Mouse (Mus musculus) urinary bladder, adult 2 months (tissue): Measurements from ENCODE around the gene Il27ra. TPM values are rescaled to one million over a fixed set of nuclear protein-coding genes. Genes with fewer than 3 reads are reported as not detected.

Source experiments
- DNase-seq: peaks from one replicate; pipeline ENCODE4 v3.0.0; 2022; ENCODE audit warnings: low spot score
- polyA plus RNA-seq: library from polyadenylated mRNA; depleted of rRNA; stranded (reverse); fragments of >200 nt; gene quantifications from 2 replicates; pipeline ENCODE4 v1.2.3, GENCODE M21; 2012

Il27ra gene
- polyA plus RNA-seq, 1 experiment, result 2.0 TPM

DNA sequence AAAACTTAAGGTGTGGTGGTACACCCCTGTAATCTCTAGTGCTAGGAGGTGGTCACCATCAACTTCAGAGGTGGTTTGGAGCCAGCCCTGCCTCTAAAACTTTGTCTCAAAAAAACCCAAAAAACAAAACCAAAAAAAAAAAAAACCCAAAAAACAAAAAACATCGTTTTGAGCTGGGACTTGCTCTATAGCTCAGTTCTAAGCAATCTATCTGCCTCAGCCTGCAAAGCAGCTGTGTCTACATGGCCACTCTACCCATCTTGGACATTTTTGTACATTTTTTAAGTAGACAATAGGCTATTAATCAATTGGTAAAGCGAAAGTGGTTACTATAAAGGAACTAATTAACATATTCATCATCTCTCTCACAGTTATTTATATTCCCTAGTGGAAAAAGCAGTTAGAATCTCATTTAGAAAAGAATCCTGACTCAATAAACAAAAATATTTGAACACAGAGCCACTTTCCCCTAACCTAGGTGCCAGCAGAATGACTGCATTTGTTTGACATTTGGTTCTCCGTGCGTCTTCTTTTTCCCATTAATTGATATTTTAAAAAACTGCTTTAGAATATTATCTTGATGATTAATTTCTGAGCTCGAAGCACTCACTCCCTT lies 23.2 kb upstream of the Il27ra start:
- DNase-seq, result no peak

DNA sequence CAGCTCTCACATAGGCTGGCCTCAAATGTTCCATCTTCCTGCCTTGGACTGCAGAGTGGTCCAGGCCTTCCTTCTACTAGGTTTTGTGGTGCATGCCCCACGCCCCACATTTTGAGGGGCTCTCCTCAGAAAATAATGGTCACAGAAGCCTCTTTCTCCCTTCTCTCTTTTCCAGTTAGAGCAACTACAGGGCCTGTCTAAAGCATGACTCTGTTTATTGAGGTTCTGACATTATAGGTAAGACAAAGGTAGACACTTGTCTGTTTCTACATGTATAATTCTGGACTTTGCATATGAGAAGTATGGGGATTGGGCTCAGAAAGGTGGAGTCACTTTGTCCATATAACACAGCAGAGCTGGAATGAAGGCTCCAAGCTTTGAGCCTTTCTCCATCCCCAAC lies 22.6 kb upstream of the Il27ra start, which contains the start of gene Gm10643:
Gene Gm10643 (minus strand): TSS at position 101 of the 400 bp plus-strand sequence.
- DNase-seq, result no peak

DNA sequence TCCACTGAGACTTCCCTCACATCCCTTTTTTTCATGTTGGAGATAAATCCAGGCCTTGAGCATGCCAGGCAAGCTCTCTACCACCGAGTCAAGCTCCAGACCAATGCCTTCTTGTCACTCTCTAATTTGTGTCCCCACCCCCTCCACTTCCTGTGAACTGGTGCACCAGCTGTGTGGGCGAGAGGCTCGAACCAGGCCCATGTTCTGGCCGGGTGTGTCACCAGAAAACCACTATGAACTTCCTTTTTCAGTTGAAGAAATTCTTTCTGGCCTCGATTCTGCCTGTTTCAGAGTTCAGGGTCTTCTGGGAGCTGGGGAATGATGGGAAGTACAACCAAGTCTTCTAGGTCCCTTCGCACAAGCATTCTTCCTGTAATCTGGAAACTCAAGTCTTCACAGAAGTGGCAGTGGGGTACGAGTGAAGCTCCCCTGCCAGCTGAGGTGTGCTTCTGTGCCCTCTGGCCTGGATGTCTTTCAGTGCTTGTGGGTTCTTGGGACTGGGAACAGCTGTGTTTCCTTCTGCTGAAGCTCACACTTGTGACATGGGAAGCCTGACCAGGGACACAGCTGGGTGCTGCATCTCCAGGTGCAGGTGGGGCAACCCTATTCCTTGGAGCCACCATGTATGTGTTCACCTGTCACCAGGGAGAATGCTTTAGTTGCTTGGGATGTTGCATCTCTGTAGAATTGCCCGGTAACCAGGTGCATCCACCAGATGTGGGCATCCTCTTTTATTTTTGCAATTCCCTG lies 21.6 kb upstream of the Il27ra start:
- DNase-seq, result no peak

DNA sequence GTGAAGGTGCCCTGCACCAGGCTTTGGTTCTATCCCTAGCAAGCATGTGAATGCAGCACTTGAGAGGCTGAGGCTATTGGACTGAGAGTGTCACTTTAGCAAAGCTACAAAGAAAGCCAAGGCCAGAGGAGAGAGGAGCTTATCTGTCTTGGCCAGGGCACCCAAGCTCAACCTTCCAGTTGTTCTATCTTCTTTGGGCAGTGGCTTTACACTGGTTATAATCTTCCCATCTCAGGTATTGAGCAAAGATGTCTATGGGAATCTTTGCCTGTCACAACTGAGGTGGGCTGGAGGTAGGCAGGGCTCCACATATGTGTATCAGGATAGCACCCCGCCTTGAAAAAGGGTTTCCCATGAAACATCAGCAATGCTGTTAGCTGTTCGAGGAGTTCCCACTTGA lies 17.9 kb upstream of the Il27ra start:
- no peak for DNase-seq

DNA sequence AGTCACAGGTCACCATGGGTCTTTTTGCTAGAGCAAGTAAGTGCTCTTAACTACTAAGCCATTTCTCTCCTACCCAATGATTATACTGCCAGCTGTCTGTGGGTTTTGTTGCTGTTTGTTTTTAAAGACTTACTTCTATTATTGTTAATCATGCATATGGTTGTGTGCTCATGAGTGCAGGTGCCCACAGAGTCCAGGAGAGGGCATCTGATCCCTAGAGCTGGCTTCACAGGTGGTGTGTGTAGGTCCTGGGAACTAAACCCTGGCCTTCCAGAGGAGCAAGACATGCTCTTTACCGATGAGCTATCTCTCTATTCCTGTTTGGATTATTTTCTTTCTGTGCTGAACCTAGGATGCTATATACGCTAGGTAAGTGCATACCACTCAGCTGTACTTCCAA lies 16.8 kb upstream of the Il27ra start:
- no peak for DNase-seq

DNA sequence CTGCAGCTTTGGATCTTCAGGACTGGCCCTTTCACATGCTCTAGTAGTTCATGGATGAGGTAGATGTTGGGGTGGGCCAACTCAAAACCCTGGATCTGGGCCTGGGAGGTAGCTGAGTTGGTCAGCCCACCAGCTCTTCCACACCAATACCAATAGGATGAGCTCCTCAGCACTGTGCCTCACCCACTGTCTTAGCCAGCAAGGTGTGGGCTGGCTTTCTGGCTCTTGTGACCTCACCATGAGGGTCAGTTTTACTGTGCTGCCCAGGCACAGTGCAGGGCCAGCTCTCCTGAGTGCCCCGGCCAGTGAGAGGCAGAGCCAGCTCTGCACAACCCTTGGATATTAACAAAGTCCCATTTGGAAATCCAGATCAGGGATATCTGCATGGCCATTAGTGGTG lies 15.4 kb upstream of the Il27ra start:
- DNase-seq, result no peak

DNA sequence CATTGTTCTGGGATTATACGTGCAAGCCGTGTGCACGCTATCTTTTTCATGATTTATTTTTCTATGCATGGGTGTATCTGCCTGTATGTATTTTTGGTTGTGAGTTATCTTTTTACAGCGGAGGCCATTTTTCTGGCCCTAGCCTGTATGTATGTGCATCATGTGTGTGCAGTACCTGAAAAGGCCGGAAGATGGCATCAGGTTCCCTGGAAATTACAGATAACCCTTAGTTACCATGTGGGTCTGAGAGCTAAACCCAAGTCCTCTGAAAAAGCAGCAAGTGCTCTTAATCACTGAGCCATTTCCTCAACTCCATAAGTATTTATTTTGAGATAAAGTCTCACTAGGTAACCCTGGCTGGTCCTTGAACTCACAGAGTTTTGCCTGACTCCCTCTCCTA lies 10.8 kb upstream of the Il27ra start:
- no peak for DNase-seq

DNA sequence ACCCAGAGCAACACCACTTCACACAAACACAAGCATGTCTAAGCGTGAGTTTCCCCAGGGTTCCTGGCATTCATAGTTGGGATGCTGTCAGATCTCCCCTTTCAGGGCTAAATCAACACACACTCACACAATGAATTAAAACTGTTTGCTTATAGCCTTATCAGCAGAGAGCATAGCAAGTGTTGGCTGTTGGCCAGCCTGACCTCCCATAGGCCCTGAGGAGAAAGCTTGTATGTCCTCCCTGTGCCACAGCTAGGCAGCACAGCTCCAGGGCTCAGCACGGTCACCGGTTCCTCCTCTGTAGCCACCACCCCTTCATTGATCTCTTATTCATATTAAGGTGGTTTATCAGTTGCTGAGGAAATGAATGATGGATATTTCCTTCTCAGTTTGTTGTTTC lies 10.4 kb upstream of the Il27ra start:
- DNase-seq, result no peak

DNA sequence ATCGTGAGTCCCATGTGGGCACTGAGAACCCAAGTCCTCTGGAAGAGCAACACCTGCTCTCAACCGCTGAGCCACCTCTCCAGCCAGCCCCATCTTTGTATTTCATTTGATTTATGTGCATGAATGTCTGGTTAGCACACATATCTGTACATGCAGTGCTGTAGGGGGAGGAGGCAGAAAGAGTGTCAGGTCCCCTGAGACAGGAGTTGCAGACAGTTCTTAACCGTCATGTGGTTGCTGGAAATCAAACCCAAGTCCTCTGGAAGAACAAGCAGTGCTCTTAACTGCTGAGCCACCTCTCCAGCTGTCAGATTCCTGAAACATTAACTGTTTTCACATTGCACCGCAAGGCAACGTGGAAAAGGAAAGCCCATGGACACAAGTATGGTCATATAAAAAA lies 5.8 kb upstream of the Il27ra start:
- no peak for DNase-seq

DNA sequence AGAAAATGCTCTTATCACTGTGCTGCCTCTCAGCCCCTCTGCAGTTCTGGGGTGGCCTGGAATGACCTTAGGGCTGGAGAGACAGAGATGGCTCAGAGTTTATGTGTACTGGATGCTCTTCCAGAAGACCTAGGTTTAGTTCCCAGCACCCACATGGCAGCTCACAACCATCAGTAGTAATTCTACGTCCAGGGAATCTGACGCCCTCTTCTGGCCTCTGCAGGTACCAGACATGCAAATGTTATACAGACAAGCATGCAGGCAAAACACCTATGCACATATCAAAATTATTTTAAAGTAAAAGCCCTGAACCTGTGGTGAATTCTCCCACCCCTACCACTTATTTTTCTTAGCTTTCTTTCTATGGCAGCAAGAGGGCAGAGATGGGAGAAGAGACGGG lies 4.1 kb upstream of the Il27ra start:
- no peak for DNase-seq

DNA sequence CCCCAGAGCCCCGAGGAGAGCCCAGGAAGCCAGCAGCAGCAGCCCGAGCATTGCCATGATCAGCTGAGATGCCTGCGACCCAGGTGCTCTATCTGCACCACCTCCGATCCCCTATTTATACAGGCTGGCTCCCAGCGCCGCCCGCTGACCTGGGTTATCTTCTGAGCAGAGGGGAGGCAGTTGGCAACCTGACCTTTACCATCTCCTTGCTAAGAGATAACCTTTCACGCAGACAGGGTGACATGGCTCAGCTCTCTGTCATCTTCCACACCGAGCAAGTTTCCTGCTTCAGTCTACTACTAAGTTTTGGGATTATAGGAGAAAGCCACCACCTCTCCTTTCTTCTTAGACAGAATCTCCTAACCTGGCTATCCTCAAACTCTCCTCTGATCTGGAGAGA lies 2.5 kb upstream of the Il27ra start, which contains the start of gene Rln3:
Gene Rln3 (minus strand): TSS at position 101 of the 400 bp plus-strand sequence.
- no peak for DNase-seq

DNA sequence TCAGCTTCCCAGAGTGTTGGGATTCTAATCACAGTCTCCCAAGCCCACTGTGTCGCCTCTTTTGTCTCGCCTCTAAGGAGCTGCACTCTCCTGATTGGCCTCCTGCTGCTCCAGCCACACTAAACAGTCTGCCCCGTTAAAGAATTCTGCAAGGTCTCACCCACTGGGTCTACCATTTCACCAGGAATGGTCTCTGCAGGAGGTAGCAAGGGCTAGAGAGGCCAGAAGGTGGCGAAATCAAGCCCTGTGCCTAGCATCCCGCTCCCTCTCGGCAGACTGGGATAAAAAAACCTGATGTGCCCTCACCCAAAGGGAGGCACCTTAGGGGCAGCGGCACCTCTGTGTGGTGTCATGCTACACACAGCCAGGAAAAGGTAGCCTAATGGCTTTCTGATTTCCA lies 1.7 kb upstream of the Il27ra start:
- DNase-seq, result no peak

DNA sequence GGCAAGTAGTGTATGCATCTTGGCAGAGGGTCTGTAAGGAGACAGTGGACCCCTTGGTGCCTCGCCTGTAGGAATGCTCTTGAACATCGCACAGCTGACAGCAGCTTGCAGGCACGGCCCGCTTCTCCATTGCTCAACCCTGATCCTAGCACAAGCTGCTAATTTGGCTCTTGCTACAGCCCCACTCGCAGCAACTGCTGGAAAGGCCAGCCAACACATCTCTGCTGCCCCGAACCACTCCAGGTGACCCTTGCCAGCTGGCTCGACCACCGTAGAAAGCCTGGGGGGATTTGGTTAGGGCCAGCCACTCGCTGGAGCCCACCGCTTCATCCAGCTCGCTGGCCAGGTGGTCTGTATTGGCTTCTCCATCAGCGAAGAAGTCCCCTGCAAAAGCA lies 556 bp upstream of the Il27ra start:
- no peak for DNase-seq

DNA sequence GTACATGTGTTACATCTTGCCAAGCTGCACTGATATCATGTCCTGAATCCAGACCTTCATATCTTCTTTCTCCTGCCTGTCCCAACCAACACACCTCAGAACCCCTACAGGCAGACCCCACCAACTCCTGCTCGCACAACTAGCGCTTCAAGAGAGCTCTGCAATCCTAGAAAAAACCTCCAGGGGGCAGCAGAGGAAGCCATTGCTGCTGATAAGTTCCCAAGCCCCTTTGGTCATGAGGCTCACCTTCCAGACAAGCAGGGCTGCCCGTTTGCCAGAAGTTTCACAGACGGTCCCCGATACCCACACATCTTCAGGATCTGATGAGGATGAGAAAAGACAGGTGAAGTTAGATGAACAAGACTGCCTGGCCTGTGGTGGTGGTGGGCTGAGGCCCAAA lies 3.3 kb downstream of the Il27ra start:
- DNase-seq, result no peak

DNA sequence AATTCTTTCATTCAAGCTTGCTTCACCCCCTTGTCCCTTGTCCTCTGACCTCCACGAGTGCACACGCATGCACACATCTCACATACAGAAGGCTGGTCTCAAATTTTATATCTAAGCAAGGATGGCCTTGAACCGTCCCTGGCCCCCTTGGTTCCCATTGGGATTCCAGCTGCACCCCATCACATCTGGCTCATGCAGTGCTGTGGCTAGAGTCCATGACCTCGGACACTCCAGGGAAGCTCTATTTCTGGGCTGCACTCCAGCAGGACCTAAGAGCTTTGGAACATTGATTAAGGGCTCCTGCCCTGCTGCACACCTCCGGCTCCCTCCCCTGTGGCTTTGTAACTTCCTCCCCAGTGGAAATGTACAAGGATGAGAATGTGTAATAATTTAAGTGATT lies 4.4 kb downstream of the Il27ra start:
- DNase-seq, result no peak

DNA sequence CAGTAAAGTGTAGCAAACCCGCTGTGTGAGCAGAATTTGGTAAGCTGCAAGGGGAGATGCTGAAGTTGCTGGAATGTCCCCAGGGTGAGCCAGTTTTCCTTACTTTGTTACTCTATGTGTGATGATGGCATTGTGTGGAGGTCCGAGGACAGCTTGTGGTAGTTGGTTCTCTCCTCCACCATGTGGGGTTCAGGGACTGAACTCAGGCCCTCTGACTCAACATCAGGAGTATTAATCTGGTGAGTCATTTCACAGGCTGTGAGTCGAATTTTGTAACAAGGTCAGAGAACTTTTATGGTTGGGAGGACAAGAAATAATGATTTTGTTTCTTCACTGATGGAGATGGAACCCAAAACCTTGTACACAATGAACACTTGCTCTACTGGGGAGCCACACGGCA lies 9.6 kb downstream of the Il27ra start:
- no peak for DNase-seq

DNA sequence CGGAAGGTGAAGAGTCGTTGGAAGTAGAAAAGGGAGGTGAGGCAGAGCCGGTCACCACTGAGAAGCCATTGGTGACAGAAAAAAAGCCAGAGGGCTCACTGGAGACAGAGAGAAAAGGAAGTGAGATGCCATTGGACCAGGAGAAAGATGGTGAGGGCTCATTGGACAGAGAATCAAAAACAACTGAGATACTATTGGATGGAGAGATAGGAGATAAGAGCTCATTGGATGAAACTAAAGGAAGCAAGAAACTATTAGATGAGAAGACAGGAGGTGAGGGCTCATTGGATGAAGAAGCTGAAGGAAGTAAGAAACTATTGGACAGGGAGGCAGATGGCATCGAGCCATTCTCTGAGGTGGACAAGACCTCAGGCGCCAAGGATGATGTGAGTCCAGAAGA lies 13.1 kb downstream of the Il27ra start:
- DNase-seq, result no peak

DNA sequence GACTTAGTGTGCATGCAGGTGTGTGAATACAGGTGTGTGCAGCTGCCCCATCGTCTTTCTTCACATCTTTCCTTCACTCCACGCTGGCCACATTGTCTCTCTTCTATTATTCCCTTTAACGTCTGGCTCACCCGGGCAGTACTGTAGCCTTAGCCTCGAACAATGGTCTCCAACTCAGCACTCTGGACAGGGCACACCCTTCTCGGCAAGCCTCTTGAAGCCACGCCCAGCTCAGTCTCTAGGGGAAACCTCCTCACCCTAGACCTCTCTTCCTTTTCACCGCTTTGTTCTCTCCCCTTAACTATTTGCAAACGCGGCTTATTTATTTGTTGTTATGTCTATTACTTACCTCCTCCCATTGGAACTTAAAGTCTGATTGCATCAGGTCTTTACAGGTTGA lies 14.9 kb downstream of the Il27ra start:
- DNase-seq, result no peak

DNA sequence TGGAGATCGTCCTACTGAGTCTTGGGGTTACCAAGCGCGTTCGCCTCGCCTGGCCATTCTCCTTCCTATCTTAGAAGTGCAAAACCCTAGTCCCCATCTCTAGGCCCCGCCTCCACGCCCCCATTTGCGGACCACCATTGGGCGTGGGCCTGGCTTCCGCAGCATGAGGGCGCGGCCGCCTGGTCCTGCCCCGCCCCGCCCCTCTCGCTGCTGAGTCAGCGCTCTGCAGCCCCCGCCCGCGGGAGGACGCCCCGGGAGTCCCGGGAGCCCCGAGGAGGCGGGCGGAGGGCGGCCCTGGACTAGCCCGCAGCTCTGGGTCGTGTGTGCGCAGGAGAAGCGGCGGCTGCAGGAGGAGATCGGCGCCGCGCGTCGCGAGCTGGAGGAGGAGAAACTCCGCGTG lies 16.5 kb downstream of the Il27ra start:
- DNase-seq, result no peak

DNA sequence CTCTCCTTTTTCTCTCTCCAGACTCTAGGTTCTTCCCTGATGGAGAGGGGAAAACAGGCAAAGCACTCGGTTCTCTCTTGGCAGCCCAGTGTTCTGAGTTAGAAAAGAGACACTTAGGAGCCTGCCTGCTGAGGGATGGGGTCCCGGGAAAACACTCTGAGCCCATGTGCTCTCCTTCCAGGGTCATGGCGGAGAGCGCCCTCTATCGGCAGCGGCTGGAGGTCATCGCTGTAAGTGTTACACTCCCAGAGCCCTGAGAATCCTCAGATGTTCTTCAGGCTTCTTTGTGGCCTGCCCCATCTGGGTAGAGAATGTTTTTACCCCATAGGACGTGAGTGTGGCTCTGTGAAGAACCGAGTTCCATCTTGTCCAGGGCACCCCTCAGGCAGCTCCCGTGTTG lies 18.2 kb downstream of the Il27ra start:
- no peak for DNase-seq

DNA sequence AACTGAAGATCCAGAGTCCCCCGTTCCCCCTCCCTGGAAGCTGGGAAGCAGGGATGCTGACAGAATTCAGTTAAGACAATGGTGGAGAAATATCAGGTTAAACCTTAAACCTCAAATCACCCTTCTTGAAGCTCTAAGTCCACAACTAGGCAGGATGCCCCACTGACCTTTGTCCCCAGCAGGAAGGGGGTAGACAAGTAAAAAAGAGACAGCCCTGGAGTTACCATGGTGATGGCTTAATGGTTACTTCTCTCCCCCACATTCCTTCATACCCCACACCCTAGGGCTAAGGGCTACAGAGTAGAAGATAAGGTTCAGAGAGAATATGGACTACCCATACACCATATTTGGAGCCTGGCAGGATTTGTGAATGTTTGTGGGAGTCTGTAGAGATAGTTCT lies 18.8 kb downstream of the Il27ra start:
- no peak for DNase-seq

DNA sequence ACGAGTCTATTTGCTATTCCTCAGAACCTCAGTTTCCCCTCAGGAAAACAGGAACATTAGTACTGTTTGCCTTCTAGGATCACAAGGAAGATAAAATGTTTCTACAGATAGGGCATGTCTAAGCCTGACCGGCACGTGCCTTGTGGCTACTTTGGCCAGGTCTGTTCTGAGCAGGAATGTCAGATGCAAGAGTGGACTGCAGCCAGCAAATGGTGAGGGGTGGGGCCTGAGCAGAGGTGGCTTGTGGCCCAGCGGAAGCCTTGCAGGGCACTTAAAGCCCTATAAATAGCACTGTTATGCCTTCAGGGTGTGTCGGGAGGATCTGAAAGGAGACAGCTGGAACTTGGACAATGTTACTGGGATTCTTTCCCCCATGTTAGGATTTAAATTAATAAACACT lies 19.3 kb downstream of the Il27ra start:
- no peak for DNase-seq

DNA sequence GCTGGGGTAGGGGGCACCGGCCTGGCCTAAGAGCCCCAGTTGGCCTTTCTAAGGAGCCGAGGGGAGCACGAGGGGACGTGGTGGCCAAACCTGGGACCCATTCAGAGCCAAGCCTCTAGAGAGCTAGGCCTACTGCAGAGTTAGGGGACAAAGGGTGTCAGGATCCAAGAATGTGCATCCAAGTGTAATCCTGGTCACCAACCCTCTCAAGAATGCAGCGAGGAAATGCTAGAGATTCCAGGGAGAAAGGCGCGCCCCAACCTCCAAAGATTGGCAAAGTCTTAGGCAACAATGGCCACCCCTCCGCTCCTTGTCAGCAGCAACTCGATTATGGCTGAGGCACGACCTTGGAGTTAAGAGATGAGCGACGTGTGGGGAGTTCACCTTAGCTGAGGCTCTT lies 20.8 kb downstream of the Il27ra start:
- no peak for DNase-seq

DNA sequence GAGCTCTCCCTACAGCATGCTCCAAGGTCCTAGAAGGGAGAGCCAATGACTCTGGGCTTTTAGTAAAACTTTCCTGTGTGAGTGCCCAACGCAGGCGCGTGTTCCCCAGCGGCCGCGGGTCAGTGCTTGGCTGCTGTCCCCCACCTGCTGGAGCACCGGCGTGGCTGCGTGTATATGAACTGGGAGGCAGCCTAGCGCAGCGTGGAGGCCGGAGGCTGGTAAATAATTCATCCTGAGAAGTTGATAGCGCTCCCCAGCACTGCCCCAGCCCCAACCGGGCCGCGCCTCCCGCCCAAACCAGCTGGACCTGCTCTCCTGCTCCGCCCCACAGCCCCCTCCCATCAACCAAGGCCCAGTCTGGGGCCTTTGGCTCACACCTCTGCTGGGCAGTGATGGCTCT lies 21.3 kb downstream of the Il27ra start, which contains the start of gene Palm3:
Gene Palm3 (plus strand): TSS at position 376 of the 400 bp plus-strand sequence.
- no peak for DNase-seq
